Mouse (Mus musculus) liver, embryonic 12.5 days (tissue): ENCODE results near the gene Ppara. TPM values are rescaled to one million over a fixed set of nuclear protein-coding genes. Genes with fewer than 3 reads are reported as not detected.

Source experiments
- ATAC-seq: fragments of 200-750 bp; cut with Nextera tagmentation; 2 replicates; pipeline ENCODE4 v1.8.0; 2017; ENCODE audit warnings: moderate number of reproducible peaks, mild to moderate bottlenecking, moderate library complexity
- H3K27ac ChIP-seq: fragments of 300-500 bp; sonication (generic); 2 replicates; pipeline ENCODE4 v1.5.1; 2016; ENCODE audit warnings: mild to moderate bottlenecking
- H3K27me3 ChIP-seq: fragments of 300-500 bp; sonication (generic); replicated peaks from 2 replicates; pipeline ENCODE4 v1.6.1; 2016; ENCODE audit warnings: mild to moderate bottlenecking, moderate library complexity
- H3K36me3 ChIP-seq: fragments of 300-500 bp; sonication (generic); 2 replicates; pipeline ENCODE4 v1.6.1; 2016; ENCODE audit warnings: mild to moderate bottlenecking, moderate library complexity
- H3K4me1 ChIP-seq: fragments of 300-500 bp; sonication (generic); 2 replicates; pipeline ENCODE4 v1.6.1; 2016
- H3K4me2 ChIP-seq: fragments of 300-500 bp; sonication (generic); 2 replicates; pipeline ENCODE4 v1.6.1; 2016; ENCODE audit warnings: mild to moderate bottlenecking, moderate library complexity
- H3K4me3 ChIP-seq: fragments of 300-500 bp; sonication (generic); 2 replicates; pipeline ENCODE4 v1.5.1; 2016; ENCODE audit warnings: mild to moderate bottlenecking, moderate library complexity
- H3K9ac ChIP-seq: fragments of 300-500 bp; sonication (generic); 2 replicates; pipeline ENCODE4 v1.6.1; 2016; ENCODE audit warnings: mild to moderate bottlenecking, moderate library complexity
- H3K9me3 ChIP-seq: fragments of 300-500 bp; sonication (generic); replicated peaks from 2 replicates; pipeline ENCODE4 v1.6.1; 2016; ENCODE audit warnings: mild to moderate bottlenecking, moderate library complexity
- WGBS: fragments of 180-500 bp; shearing (Covaris S2); methylation state at CpG from one replicate; pipeline ENCODE4 v1.1.7; 2016; ENCODE audit not compliant: insufficient replicate concordance; 5-methylcytosine and 5-hydroxymethylcytosine counted together
- polyA plus RNA-seq: library from polyadenylated mRNA; unstranded; fragments of >200 nt; fragmentation: Nextera tagmentation; extraction: Ambion mirVana; gene quantifications from 2 replicates; pipeline ENCODE4 v1.2.1, GENCODE M21; 2016

Ppara gene
- polyA plus RNA-seq, result 5.7 TPM in 2 replicates

DNA sequence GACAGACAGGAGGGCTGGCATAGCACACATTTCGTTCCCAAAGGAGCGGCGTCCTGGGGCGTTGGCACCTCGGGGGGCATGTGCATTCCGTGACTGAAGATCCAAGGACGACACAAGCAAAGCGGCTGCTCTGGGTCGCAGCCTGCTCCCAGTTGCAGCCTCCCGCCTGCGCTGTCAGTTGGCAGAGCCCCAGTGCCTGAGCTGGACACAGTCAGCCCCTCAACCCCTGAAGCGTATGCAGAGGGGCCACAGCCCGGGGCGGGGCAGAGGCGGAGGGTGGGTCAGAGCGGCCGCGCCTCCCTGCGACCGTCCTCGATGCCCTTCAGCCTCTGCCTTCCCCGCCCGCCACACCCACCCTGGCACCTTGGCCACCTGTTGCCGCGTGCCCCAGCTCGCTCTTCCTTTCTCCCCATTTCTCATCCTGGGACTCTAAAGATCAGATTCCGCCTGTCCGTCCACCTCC, at the start of gene Ppara:
Gene Ppara, plus strand, starts transcription at position 413 of the 463 bp plus-strand sequence.
- Histone ChIP-seq H3K9ac (peak within 1 kb of the TSS; percentile 52), H3K9me3 (no peaks in the 10 kb centered on the region), H3K4me3 (peak within 1 kb of the TSS; percentile 61), H3K27me3 (peaks cover 62% of the 10 kb centered on the region), H3K36me3 (no peaks in the 10 kb centered on the region), H3K27ac (peak within 1 kb of the TSS; percentile 16; the same call in 1 of the 2 replicates), H3K4me2 (peak within 1 kb of the TSS; percentile 84), H3K4me1 (peaks cover 14% of the 10 kb centered on the region)
- 7% methylated on average over 26 of the region's 28 CpGs for WGBS
- peak; percentile 17; the same call in 1 of the 2 replicates for ATAC-seq

DNA sequence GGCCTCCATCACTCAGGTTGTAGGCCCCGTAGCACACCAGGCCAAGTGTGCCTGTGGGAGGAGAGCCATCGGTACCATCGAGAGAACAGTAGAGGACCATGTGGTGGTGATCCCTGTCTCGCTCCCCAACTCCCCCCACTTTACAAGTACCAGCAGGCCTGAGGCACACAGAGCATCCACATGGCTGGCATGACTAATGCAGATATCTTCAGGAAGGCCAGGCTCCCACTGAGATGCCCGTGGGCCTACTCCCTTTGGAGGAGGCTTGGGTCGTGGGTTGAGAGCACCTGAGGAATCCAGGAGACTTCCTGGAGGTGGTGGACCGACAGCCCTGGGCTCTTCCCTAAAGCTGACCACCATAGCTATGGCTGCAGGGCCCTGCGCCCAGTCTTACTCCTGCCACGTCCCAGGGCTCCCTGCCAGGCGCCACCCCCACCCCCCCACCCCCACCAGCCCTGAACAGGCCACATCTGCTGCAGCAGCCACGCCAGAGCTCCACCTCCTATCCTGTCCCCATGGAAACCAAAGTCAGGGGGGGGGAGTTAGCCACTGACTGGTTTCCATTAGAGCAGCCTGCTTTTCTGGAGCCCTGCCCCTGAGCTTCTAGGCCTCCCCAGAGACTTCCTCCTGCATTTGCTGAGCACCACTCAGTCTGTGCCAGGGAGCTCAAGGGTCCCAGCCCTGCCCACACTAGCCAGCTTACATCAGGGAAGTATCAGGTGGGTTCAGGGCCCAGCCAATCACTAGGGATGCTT, 48.0 kb upstream of the Ppara start:
- peak; percentile 30; the same call in 1 of the 2 replicates for ATAC-seq
- no peaks in the 10 kb centered on the region for H3K36me3 ChIP-seq
- H3K27me3 ChIP-seq, result peaks cover 20% of the 10 kb centered on the region
- no peaks in the 10 kb centered on the region for H3K9me3 ChIP-seq
- H3K27ac ChIP-seq, result no peak overlapping the region
- no peak overlapping the region for H3K4me3 ChIP-seq
- no peak overlapping the region for H3K9ac ChIP-seq
- WGBS, result 63% methylated on average over 10 of the region's 11 CpGs
- no peak overlapping the region for H3K4me2 ChIP-seq
- no peaks in the 10 kb centered on the region for H3K4me1 ChIP-seq

DNA sequence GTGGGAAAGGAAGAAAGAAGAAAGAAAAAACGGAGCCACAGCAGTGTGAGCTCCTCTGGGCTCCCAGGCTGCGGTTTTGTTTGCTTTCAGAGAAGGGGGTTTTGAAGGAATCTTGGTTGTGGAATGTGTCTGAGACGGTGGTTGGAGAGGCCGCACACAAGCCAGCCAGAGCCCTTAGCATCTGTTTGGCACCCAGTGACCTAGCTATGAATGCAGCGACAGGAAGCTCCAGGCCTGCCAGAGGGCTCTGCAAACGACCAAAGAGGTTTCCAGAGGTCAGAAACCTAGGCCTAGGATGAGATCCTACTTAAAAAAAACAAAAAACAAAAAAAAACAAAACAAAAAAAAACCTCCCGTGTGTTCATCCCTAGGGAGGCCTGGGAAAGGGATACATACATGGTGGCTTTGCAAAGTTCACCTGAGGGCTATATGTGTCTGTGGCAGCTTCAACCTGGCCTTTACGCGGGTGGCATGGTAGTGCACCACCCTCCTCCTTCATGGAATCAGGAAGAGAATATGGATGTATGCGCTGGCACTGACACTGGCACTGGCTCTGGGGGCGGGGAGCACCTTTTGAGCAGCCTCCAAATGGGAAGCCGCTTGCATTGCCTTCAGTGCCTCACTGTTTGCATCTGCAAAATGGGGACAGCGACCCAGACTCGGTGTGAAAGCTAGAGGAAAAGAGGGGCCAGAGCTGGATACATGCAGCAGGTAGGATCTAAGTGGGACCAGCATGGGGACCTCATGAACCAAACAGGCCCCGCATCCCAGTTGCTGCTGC, 47.0 kb upstream of the Ppara start:
- no peak for ATAC-seq
- Histone ChIP-seq H3K9me3 (no peaks in the 10 kb centered on the region), H3K4me2 (no peak overlapping the region), H3K4me1 (no peaks in the 10 kb centered on the region), H3K27ac (no peak overlapping the region), H3K27me3 (peaks cover 22% of the 10 kb centered on the region), H3K9ac (no peak overlapping the region), H3K4me3 (no peak overlapping the region), H3K36me3 (no peaks in the 10 kb centered on the region)
- 76% methylated on average over 15 of the region's 15 CpGs for WGBS

DNA sequence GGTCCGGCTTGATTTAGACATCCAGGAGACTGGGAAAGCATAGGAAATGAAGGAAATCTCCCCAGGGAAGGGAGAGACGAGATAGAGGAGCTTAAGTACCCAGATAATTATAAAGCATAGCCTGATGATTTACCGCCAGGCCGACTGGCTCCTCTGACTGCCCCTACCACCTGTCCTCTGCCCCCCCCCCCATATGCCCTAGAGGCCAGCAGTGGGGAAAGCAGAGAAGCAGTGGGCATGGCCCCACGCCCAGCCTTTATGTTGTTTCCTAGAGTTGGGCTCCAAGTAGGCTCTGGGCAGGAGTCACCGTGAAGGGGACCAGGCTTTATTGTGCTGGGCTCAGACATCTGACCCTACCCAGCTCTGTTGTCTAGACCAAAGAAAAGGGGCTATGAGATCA, 46.0 kb upstream of the Ppara start:
- no peaks in the 10 kb centered on the region for H3K4me1 ChIP-seq
- no peak overlapping the region for H3K4me2 ChIP-seq
- WGBS, result 66% methylated on average over 6 of the region's 6 CpGs
- H3K9me3 ChIP-seq, result no peaks in the 10 kb centered on the region
- no peaks in the 10 kb centered on the region for H3K36me3 ChIP-seq
- H3K9ac ChIP-seq, result no peak overlapping the region
- no peak overlapping the region for H3K27ac ChIP-seq
- no peak for ATAC-seq
- H3K4me3 ChIP-seq, result no peak overlapping the region
- H3K27me3 ChIP-seq, result peaks cover 23% of the 10 kb centered on the region

DNA sequence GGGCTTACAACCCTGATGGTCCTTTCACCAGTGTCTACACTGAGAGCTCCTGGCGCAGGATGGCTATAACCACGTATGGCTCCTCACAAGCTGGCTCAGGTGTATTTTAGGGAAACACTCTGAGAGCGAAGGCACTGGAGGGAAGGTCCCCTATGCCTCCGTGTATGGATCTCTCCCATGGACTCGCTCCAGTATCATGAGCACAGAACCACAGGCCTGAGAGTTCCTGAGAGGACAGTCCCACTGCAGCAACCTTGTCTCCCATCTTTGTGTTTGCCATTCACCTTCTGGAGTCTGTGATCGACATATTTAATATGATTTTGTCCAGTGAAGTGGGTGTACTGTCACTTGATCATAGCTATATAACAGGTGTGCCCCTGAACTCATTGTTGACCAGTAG, 45.3 kb upstream of the Ppara start:
- whole genome bisulfite sequencing, result 63% methylated on average over 6 of the region's 6 CpGs
- no peaks in the 10 kb centered on the region for H3K36me3 ChIP-seq
- no peak for ATAC-seq
- no peak overlapping the region for H3K4me3 ChIP-seq
- no peak overlapping the region for H3K4me2 ChIP-seq
- H3K27me3 ChIP-seq, result peaks cover 19% of the 10 kb centered on the region; the same call in 1 of the 2 replicates
- no peaks in the 10 kb centered on the region for H3K9me3 ChIP-seq
- no peaks in the 10 kb centered on the region for H3K4me1 ChIP-seq
- H3K9ac ChIP-seq, result no peak overlapping the region
- no peak overlapping the region for H3K27ac ChIP-seq

DNA sequence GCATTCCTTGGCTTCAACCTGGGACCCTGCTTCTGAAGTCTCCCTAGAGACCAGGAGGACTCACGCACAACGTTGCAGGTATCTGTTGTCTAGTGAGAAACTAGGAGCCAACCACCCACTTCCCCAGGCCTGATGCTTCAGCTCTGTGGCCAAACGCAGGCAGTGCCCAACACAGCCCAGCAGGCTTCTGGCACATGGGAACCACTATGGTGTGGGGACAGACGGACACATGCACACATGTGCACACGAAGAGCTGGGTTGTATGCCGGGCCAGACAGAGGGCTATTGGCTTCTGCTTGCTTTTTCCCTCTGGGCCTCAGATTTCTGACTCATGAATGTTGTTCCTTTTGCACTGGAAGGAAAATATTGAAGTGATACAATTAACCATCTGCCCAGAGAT, 44.7 kb upstream of the Ppara start:
- Histone ChIP-seq H3K36me3 (no peaks in the 10 kb centered on the region), H3K27me3 (peaks cover 19% of the 10 kb centered on the region; the same call in 1 of the 2 replicates), H3K27ac (no peak overlapping the region), H3K4me2 (no peak overlapping the region), H3K4me1 (no peaks in the 10 kb centered on the region), H3K9ac (no peak overlapping the region), H3K9me3 (no peaks in the 10 kb centered on the region), H3K4me3 (no peak overlapping the region)
- no peak for ATAC-seq
- 78% methylated on average over 6 of the region's 6 CpGs for WGBS

DNA sequence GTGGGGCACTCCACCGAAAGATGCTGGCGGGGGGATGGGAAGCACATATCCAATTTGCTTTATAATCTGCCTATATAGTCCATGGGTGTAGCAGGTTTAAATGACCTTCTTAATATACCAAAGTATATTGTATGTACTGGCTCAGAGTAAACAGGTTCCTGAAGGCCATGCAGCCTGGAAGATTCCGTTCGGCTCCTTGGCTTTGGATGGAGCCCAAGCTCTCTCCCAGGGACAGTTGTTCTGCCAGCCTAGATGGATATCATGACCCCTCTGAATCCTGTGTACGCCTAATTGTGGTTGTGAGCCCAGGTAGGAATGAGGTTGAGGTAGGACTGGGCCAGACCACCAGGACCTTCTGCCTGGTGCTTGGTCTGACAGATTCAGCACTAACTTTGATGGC, 43.9 kb upstream of the Ppara start:
- H3K9me3 ChIP-seq, result no peaks in the 10 kb centered on the region
- no peak overlapping the region for H3K27ac ChIP-seq
- H3K4me1 ChIP-seq, result no peaks in the 10 kb centered on the region
- H3K27me3 ChIP-seq, result peaks cover 18% of the 10 kb centered on the region; the same call in 1 of the 2 replicates
- no peaks in the 10 kb centered on the region for H3K36me3 ChIP-seq
- H3K4me2 ChIP-seq, result no peak overlapping the region
- H3K4me3 ChIP-seq, result no peak overlapping the region
- H3K9ac ChIP-seq, result no peak overlapping the region
- WGBS, result 77% methylated on average over 5 of the region's 5 CpGs
- no peak for ATAC-seq

DNA sequence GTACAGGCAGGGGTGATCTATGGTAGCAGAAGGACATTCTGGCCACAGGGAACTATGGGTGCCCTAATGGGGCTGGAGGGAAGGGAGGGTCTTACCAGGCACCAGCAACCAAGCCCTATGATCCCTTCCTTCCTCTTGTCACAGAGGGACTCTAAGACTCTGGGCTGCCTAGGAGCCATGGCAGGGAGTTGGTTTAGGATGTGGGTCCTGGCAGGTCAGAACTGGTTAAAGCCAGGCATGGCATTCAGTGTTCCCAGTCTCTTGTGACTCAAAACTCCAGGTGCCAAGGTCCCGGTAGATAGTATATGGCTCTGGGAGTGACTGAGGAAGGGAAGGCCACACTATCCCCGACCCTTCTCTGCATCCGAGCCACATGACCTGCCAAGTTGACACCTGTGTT, 41.7 kb upstream of the Ppara start:
- Histone ChIP-seq H3K36me3 (no peaks in the 10 kb centered on the region), H3K27ac (no peak overlapping the region), H3K4me3 (no peak overlapping the region), H3K27me3 (peaks cover 22% of the 10 kb centered on the region; the same call in 1 of the 2 replicates), H3K9me3 (no peaks in the 10 kb centered on the region), H3K9ac (no peak overlapping the region), H3K4me1 (no peaks in the 10 kb centered on the region), H3K4me2 (no peak overlapping the region)
- no peak for ATAC-seq
- WGBS, result 66% methylated on average over 3 of the region's 3 CpGs

DNA sequence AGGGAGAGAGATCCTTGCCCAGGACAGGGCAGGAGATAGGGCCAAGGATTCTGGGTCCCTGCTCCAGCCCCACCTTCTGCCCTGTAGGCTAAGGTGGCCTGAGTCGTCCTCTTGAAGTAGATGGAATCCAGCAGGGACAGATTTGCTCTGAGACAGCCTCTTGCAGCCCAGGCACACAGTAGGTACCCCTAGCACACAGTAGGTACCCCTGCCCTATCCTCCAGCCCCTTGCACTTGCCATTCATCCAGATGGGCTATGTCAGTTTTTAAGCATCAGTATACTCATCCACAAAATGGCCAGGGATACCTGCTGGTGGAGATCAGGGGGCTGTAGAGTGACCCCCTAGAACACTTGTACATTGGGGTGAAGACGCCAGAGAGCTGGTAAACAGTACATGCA, 41.0 kb upstream of the Ppara start:
- WGBS, result 54% methylated on average over 2 of the region's 2 CpGs
- Histone ChIP-seq H3K4me1 (no peaks in the 10 kb centered on the region), H3K27me3 (peaks cover 22% of the 10 kb centered on the region; the same call in 1 of the 2 replicates), H3K9ac (no peak overlapping the region), H3K36me3 (no peaks in the 10 kb centered on the region), H3K4me2 (no peak overlapping the region), H3K4me3 (no peak overlapping the region), H3K27ac (no peak overlapping the region), H3K9me3 (no peaks in the 10 kb centered on the region)
- no peak for ATAC-seq

DNA sequence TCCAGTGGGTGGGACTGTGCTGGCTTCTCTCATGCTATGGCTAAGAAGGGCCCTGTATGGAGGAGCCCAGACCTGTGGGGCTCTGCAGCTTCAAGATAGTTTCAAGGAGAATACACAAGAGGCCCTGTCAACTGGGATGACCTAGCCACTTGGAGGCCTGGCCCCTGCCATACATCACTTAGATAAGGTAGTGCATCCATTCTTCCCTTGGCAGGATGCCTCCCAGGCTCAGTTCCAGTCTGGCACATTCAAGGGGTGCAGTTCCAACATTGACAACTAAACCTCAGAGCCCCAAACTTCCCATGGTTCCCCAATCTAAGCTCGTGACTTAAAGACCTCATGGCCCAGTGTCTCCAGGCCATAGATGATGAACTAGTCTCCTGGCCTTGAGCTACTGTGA, 40.4 kb upstream of the Ppara start:
- H3K36me3 ChIP-seq, result no peaks in the 10 kb centered on the region
- H3K4me1 ChIP-seq, result no peaks in the 10 kb centered on the region
- no peak overlapping the region for H3K4me2 ChIP-seq
- no peak overlapping the region for H3K4me3 ChIP-seq
- H3K27ac ChIP-seq, result no peak overlapping the region
- no peak for ATAC-seq
- H3K9ac ChIP-seq, result no peak overlapping the region
- 53% methylated on average over 1 of the region's 1 CpGs for WGBS
- peaks cover 22% of the 10 kb centered on the region; the same call in 1 of the 2 replicates for H3K27me3 ChIP-seq
- H3K9me3 ChIP-seq, result no peaks in the 10 kb centered on the region

DNA sequence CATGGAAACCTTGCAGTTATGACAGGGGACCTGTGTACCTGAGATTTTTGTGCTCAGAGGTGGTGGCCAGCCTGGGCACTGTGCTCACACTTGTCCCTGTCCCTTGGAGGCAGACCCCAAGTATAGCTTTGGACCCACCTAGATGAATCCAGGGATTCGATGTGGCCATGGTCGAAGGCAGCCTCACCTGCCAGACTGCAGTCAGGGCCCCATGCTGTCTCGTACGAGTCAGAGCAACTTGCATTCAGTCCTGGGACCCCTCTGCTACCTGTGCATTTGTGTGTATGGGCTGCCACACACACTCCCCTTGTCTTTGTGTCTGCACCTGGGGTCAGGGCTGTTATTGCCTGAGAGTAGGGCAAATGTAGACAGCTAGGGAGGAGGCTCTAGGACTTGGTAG, 39.5 kb upstream of the Ppara start:
- H3K9me3 ChIP-seq, result no peaks in the 10 kb centered on the region
- H3K9ac ChIP-seq, result no peak overlapping the region
- no peak overlapping the region for H3K4me3 ChIP-seq
- H3K4me2 ChIP-seq, result no peak overlapping the region
- H3K36me3 ChIP-seq, result no peaks in the 10 kb centered on the region
- 70% methylated on average over 4 of the region's 4 CpGs for WGBS
- H3K4me1 ChIP-seq, result no peaks in the 10 kb centered on the region
- no peak overlapping the region for H3K27ac ChIP-seq
- no peak for ATAC-seq
- peaks cover 15% of the 10 kb centered on the region; the same call in 1 of the 2 replicates for H3K27me3 ChIP-seq
